Mouse (Mus musculus) intestine, embryonic 14.5 days (tissue): ENCODE measurements around the gene Wfdc3. TPM values are rescaled to one million over a fixed set of nuclear protein-coding genes. Genes with fewer than 3 reads are reported as not detected.
A peak's percentile ranks its signal among the peaks of the same experiment; 100 is the strongest.

Source experiments
- ATAC-seq: fragments of 200-750 bp; cut with Nextera tagmentation; replicated peaks from 2 replicates; pipeline ENCODE4 v1.8.0; 2017; ENCODE audit warnings: low read depth, moderate number of reproducible peaks, moderate TSS enrichment, moderate library complexity; ENCODE audit not compliant: low FRiP score, low TSS enrichment
- DNase-seq: peaks from one replicate; pipeline ENCODE4 v3.0.0-alpha.2; 2018; ENCODE audit warnings: low spot score
- H3K27ac ChIP-seq: fragments of 300-500 bp; sonication (generic); 2 replicates; pipeline ENCODE4 v1.5.1; 2014; ENCODE audit warnings: low read depth, mild to moderate bottlenecking, control low read depth
- H3K27me3 ChIP-seq: fragments of 300-500 bp; sonication (generic); replicated peaks from 2 replicates; pipeline ENCODE4 v1.6.1; 2014; ENCODE audit warnings: low read length, control low read depth; ENCODE audit not compliant: control insufficient read depth, insufficient read depth
- H3K36me3 ChIP-seq: fragments of 300-500 bp; sonication (generic); 2 replicates; pipeline ENCODE4 v1.6.1; 2014; ENCODE audit warnings: low read length, control low read depth; ENCODE audit not compliant: control insufficient read depth, insufficient read depth
- H3K4me1 ChIP-seq: fragments of 300-500 bp; sonication (generic); replicated peaks from 2 replicates; pipeline ENCODE4 v1.6.1; 2014; ENCODE audit warnings: low read length, control low read depth, mixed read lengths; ENCODE audit not compliant: control insufficient read depth, insufficient read depth
- H3K4me2 ChIP-seq: fragments of 300-500 bp; sonication (generic); 2 replicates; pipeline ENCODE4 v1.6.1; 2014; ENCODE audit warnings: low read length
- H3K4me3 ChIP-seq: fragments of 300-500 bp; sonication (generic); 2 replicates; pipeline ENCODE4 v1.5.1; 2014; ENCODE audit warnings: low read depth, low read length, control low read depth, mixed read lengths
- H3K9ac ChIP-seq: fragments of 300-500 bp; sonication (generic); 2 replicates; pipeline ENCODE4 v1.6.1; 2014; ENCODE audit warnings: mild to moderate bottlenecking, low read length
- H3K9me3 ChIP-seq: fragments of 300-500 bp; sonication (generic); 2 replicates; pipeline ENCODE4 v1.6.1; 2016; ENCODE audit warnings: low read length, control low read depth; ENCODE audit not compliant: control insufficient read depth
- WGBS: fragments of 180-500 bp; shearing (Covaris S2); extraction: QIAGEN DNeasy Blood & Tissue Kit; methylation state at CpG from one replicate; pipeline ENCODE4 v1.1.7; 2014; 5-methylcytosine and 5-hydroxymethylcytosine counted together
- polyA plus RNA-seq: library from polyadenylated mRNA; unstranded; fragments of >200 nt; fragmentation: Nextera tagmentation; extraction: Ambion mirVana; gene quantifications from 2 replicates; pipeline ENCODE4 v1.2.1, GENCODE M21; 2014

Gene Wfdc3
- polyA plus RNA-seq, 1 experiment from 2014 or later = 2.6 TPM

GRCm38 (mm10) chr2:164769258-164770037, 23.7 kb upstream of the Wfdc3 start, which contains the start of gene Ube2c:
Ube2c (plus strand) TSS chr2:164769898.
- peak; percentile 98 for DNase-seq
- H3K4me3 ChIP-seq = peak within 1 kb of the TSS; percentile 98
- H3K4me1 ChIP-seq = peaks cover 19% of the 10 kb centered on the region
- peak; percentile 98 for ATAC-seq
- no peaks in the 10 kb centered on the region for H3K9me3 ChIP-seq
- H3K27ac ChIP-seq = peak within 1 kb of the TSS; percentile 73
- H3K4me2 ChIP-seq = peak within 1 kb of the TSS; percentile 83
- H3K36me3 ChIP-seq = peaks cover 61% of the 10 kb centered on the region
- no peaks in the 10 kb centered on the region for H3K27me3 ChIP-seq
- WGBS = 2% methylated on average over 53 of the region's 53 CpGs
- H3K9ac ChIP-seq = peak within 1 kb of the TSS; percentile 88

- WGBS = 93% methylated on average over 15 of the region's 15 CpGs
- Histone ChIP-seq H3K9me3 (no peaks in the 10 kb centered on the region), H3K36me3 (peaks cover 69% of the 10 kb centered on the region), H3K9ac (no peak overlapping the region), H3K27ac (no peak overlapping the region), H3K4me2 (no peak overlapping the region), H3K4me1 (peaks cover 19% of the 10 kb centered on the region), H3K4me3 (no peak overlapping the region), H3K27me3 (no peaks in the 10 kb centered on the region)
- ATAC-seq = no peak
- no peak for DNase-seq
Measured at GRCm38 (mm10) chr2:164767812-164768540, 22.2 kb upstream of the Wfdc3 start.

GRCm38 (mm10) chr2:164765841-164766240, 20.1 kb upstream of the Wfdc3 start:
- Histone ChIP-seq H3K36me3 (peaks cover 70% of the 10 kb centered on the region), H3K4me3 (no peak overlapping the region), H3K4me2 (no peak overlapping the region), H3K9me3 (no peaks in the 10 kb centered on the region), H3K27me3 (no peaks in the 10 kb centered on the region), H3K27ac (no peak overlapping the region), H3K4me1 (peaks cover 7% of the 10 kb centered on the region; the same call in 1 of the 2 replicates), H3K9ac (no peak overlapping the region)
- DNase-seq = no peak
- 86% methylated on average over 3 of the region's 3 CpGs for WGBS
- ATAC-seq = no peak

GRCm38 (mm10) chr2:164762593-164762992, 16.9 kb upstream of the Wfdc3 start:
- Histone ChIP-seq H3K36me3 (peaks cover 93% of the 10 kb centered on the region), H3K4me2 (no peak overlapping the region), H3K4me1 (no peaks in the 10 kb centered on the region), H3K9ac (no peak overlapping the region), H3K27ac (no peak overlapping the region), H3K9me3 (no peaks in the 10 kb centered on the region), H3K27me3 (no peaks in the 10 kb centered on the region), H3K4me3 (no peak overlapping the region)
- ATAC-seq (no peak), DNase-seq (no peak)
- 87% methylated on average over 7 of the region's 7 CpGs for WGBS

GRCm38 (mm10) chr2:164761971-164762370, 16.2 kb upstream of the Wfdc3 start:
- Histone ChIP-seq H3K27ac (no peak overlapping the region), H3K4me3 (no peak overlapping the region), H3K4me2 (no peak overlapping the region), H3K4me1 (no peaks in the 10 kb centered on the region), H3K9me3 (no peaks in the 10 kb centered on the region), H3K9ac (no peak overlapping the region), H3K27me3 (no peaks in the 10 kb centered on the region), H3K36me3 (peaks cover 93% of the 10 kb centered on the region)
- ATAC-seq (no peak), DNase-seq (no peak)
- 99% methylated on average over 4 of the region's 4 CpGs for WGBS

- DNase-seq (no peak), ATAC-seq (no peak)
- Histone ChIP-seq H3K9me3 (no peaks in the 10 kb centered on the region), H3K4me1 (no peaks in the 10 kb centered on the region), H3K36me3 (peaks cover 93% of the 10 kb centered on the region), H3K27me3 (no peaks in the 10 kb centered on the region), H3K27ac (no peak overlapping the region), H3K9ac (no peak overlapping the region), H3K4me3 (no peak overlapping the region), H3K4me2 (no peak overlapping the region)
- WGBS = 94% methylated on average over 2 of the region's 2 CpGs
Measured at GRCm38 (mm10) chr2:164761502-164761901, 15.8 kb upstream of the Wfdc3 start.

GRCm38 (mm10) chr2:164760059-164760833, 14.5 kb upstream of the Wfdc3 start:
- Histone ChIP-seq H3K4me3 (no peak overlapping the region), H3K4me2 (no peak overlapping the region), H3K9ac (no peak overlapping the region), H3K9me3 (no peaks in the 10 kb centered on the region), H3K36me3 (peaks cover 94% of the 10 kb centered on the region), H3K4me1 (no peaks in the 10 kb centered on the region), H3K27ac (no peak overlapping the region), H3K27me3 (no peaks in the 10 kb centered on the region)
- DNase-seq (no peak), ATAC-seq (no peak)
- 90% methylated on average over 4 of the region's 4 CpGs for WGBS

- no peaks in the 10 kb centered on the region for H3K27me3 ChIP-seq
- H3K4me3 ChIP-seq = no peak overlapping the region
- no peak overlapping the region for H3K27ac ChIP-seq
- H3K9ac ChIP-seq = no peak overlapping the region
- WGBS = 81% methylated on average over 1 of the region's 1 CpGs
- no peak overlapping the region for H3K4me2 ChIP-seq
- DNase-seq = no peak
- peaks cover 100% of the 10 kb centered on the region for H3K36me3 ChIP-seq
- no peak for ATAC-seq
- H3K9me3 ChIP-seq = no peaks in the 10 kb centered on the region
- no peaks in the 10 kb centered on the region for H3K4me1 ChIP-seq
Measured at GRCm38 (mm10) chr2:164758692-164759091, 13.0 kb upstream of the Wfdc3 start.
